Mouse (Mus musculus): ENCODE measurements around the gene Oas1f. TPM values are rescaled to one million over a fixed set of nuclear protein-coding genes. Genes with fewer than 3 reads are reported as not detected.

Oas1f gene
- total RNA-seq, 2 experiments from 2014 or later, result not detected

Small RNAs within 50 kb of the gene (microRNA-seq; reads per million reads assigned to microRNA genes)
- gene Gm22907, result 0 reads per million in 2 experiments

Other genes with a start within 250 kb of the Oas1f start
- 10 to 100 TPM; 29.1 to 29.6 TPM for gene Rita1, start 234.8 kb upstream of the Oas1f start, total RNA-seq (2021)
- gene Ddx54, start 234.6 kb upstream of the Oas1f start, total RNA-seq (2021), result 10 to 100 TPM; 34.4 to 39.5 TPM
- gene Cfap73, start 213.1 kb upstream of the Oas1f start, total RNA-seq (2021), result under 1 TPM in 1 of 2 experiments, not detected in 1; 0.77 TPM
- gene Rasal1, start 198.6 kb upstream of the Oas1f start, total RNA-seq (2021), result 10 to 100 TPM; 91.6 to 92.0 TPM
- 10 to 100 TPM; 70.7 TPM for gene Dtx1, start 135.4 kb upstream of the Oas1f start, total RNA-seq (2021)
- under 1 TPM in 1 of 2 experiments, not detected in 1; 0.30 TPM for gene Oas2, start 97.5 kb upstream of the Oas1f start, total RNA-seq (2021)
- gene Oas3, start 69.7 kb upstream of the Oas1f start, total RNA-seq (2021), result not detected
- not detected for gene Oas1e, start 51.8 kb upstream of the Oas1f start, total RNA-seq (2021)
- gene Oas1c, start 34.9 kb upstream of the Oas1f start, total RNA-seq (2021), result under 1 TPM in 1 of 2 experiments, not detected in 1; 0.27 TPM
- gene Oas1h, start 14.1 kb downstream of the Oas1f start, total RNA-seq (2021), result not detected
- gene Oas1g, start 40.2 kb downstream of the Oas1f start, total RNA-seq (2021), result not detected
- not detected for gene Oas1a, start 60.2 kb downstream of the Oas1f start, total RNA-seq (2021)
- gene Oas1d, start 67.2 kb downstream of the Oas1f start, total RNA-seq (2021), result not detected
- 100 to 1,000 TPM; 207 to 220 TPM for gene Rph3a, start 162.7 kb downstream of the Oas1f start, total RNA-seq (2021)